Mouse (Mus musculus) CH12.LX (cell line): Measurements from ENCODE around the gene Nkd1. TPM values are rescaled to one million over a fixed set of nuclear protein-coding genes. Genes with fewer than 3 reads are reported as not detected.
A peak's percentile ranks its signal among the peaks of the same experiment; 100 is the strongest.

ENCODE experiments used
- DNase-seq: peaks from one replicate; pipeline ENCODE4 v3.0.0-alpha.2; 2013; ENCODE audit errors: extremely low read depth
- H3K27ac ChIP-seq: 2 replicates; pipeline ENCODE4 v1.5.1; 2012; ENCODE audit warnings: low read depth, mild to moderate bottlenecking, control low read depth, moderate library complexity; ENCODE audit not compliant: insufficient read depth
- H3K27me3 ChIP-seq: replicated peaks from 2 replicates; pipeline ENCODE3; 2012; ENCODE audit warnings: inconsistent platforms
- H3K36me3 ChIP-seq, 2 experiments: replicated peaks in 1 of 2; 2 replicates each; pipeline versions ENCODE3 to v1.6.1; 2012; ENCODE audit warnings: inconsistent platforms in 1 of 2, low read length in 1 of 2, mild to moderate bottlenecking in 1 of 2, mixed read lengths in 1 of 2, moderate library complexity in 1 of 2; ENCODE audit not compliant: control insufficient read depth in 1 of 2, insufficient read depth in 1 of 2
- H3K4me1 ChIP-seq, 2 experiments: 2 replicates each; pipeline ENCODE4 v1.6.1; 2012; ENCODE audit warnings: inconsistent platforms in 1 of 2, moderate library complexity in 1 of 2; ENCODE audit not compliant: insufficient read depth in 2 of 2, control insufficient read depth in 1 of 2
- H3K4me2 ChIP-seq: 2 replicates; pipeline ENCODE4 v1.6.1; 2012; ENCODE audit warnings: low read depth, mild to moderate bottlenecking, control low read depth; ENCODE audit not compliant: poor library complexity, insufficient read depth, severe bottlenecking
- H3K4me3 ChIP-seq, 3 experiments: fragments of 150-350 bp in 1 of 3; sonication (generic) in 1 of 3; replicated peaks in 1 of 3; 2 replicates each; pipeline versions ENCODE3 to v1.5.1; 2011 to 2012; ENCODE audit warnings: low read depth in 2 of 3, low read length in 2 of 3, mild to moderate bottlenecking in 2 of 3, moderate library complexity in 2 of 3, control low read depth in 1 of 3, improper control_type of control experiment in 1 of 3, inconsistent platforms in 1 of 3, mixed read lengths in 1 of 3; ENCODE audit not compliant: poor library complexity in 1 of 3
- H3K79me2 ChIP-seq: replicated peaks from 2 replicates; pipeline ENCODE4 v1.6.1; 2012; ENCODE audit warnings: mild to moderate bottlenecking, moderate library complexity; ENCODE audit not compliant: control insufficient read depth, poor library complexity, insufficient read depth, severe bottlenecking; ENCODE audit errors: extremely low read depth
- H3K9ac ChIP-seq: 2 replicates; pipeline ENCODE4 v1.6.1; 2012; ENCODE audit warnings: low read depth, mild to moderate bottlenecking, control low read depth, moderate library complexity; ENCODE audit not compliant: insufficient read depth
- H3K9me3 ChIP-seq: replicated peaks from 2 replicates; pipeline ENCODE3; 2012; ENCODE audit warnings: low read length, inconsistent platforms, mixed read lengths
- CHD2 ChIP-seq: IDR thresholded peaks from 2 replicates; pipeline ENCODE4 v1.6.1; 2011; ENCODE audit warnings: low read length, improper control_type of control experiment
- CTCF ChIP-seq, 2 experiments: IDR thresholded peaks in 1 of 2; conservative IDR thresholded peaks in 1 of 2; 2 replicates each; pipeline ENCODE4 v1.5.1; 2011 to 2012; ENCODE audit warnings: low read depth in 2 of 2, low read length in 2 of 2, improper control_type of control experiment in 1 of 2, inconsistent platforms in 1 of 2, mild to moderate bottlenecking in 1 of 2, moderate library complexity in 1 of 2
- ELF1 ChIP-seq: IDR thresholded peaks from 2 replicates; pipeline ENCODE4 v1.6.1; 2014; ENCODE audit warnings: low read depth, mild to moderate bottlenecking, inconsistent platforms, low read length, improper control_type of control experiment
- ETS1 ChIP-seq: conservative IDR thresholded peaks from 2 replicates; pipeline ENCODE4 v1.6.1; 2012; ENCODE audit warnings: low read depth, mild to moderate bottlenecking, inconsistent platforms, low read length, improper control_type of control experiment, moderate library complexity
- GABPA ChIP-seq: IDR thresholded peaks from 2 replicates; pipeline ENCODE4 v1.6.1; 2012; ENCODE audit warnings: low read depth, low read length, improper control_type of control experiment, inconsistent platforms; ENCODE audit not compliant: insufficient replicate concordance
- IRF4 ChIP-seq: IDR thresholded peaks from 2 replicates; pipeline ENCODE4 v1.6.1; 2014; ENCODE audit warnings: low read depth, mild to moderate bottlenecking, inconsistent platforms, low read length, improper control_type of control experiment
- JUN ChIP-seq: IDR thresholded peaks from 2 replicates; pipeline ENCODE4 v1.6.1; 2011; ENCODE audit warnings: low read depth, mild to moderate bottlenecking, low read length, improper control_type of control experiment, moderate library complexity; ENCODE audit not compliant: insufficient read depth
- JUND ChIP-seq: conservative IDR thresholded peaks from 2 replicates; pipeline ENCODE4 v1.6.1; 2011; ENCODE audit warnings: low read depth, low read length, improper control_type of control experiment
- KAT2A ChIP-seq: IDR thresholded peaks from 2 replicates; pipeline ENCODE4 v1.6.1; 2012; ENCODE audit warnings: low read length, improper control_type of control experiment, inconsistent platforms; ENCODE audit not compliant: insufficient replicate concordance
- MAFK ChIP-seq: IDR thresholded peaks from 2 replicates; pipeline ENCODE4 v1.6.1; 2011; ENCODE audit warnings: low read length, improper control_type of control experiment; ENCODE audit not compliant: insufficient replicate concordance
- MAZ ChIP-seq: IDR thresholded peaks from 2 replicates; pipeline ENCODE4 v1.6.1; 2012; ENCODE audit warnings: low read depth, mild to moderate bottlenecking, inconsistent platforms, low read length, improper control_type of control experiment, moderate library complexity
- MEF2A ChIP-seq: IDR thresholded peaks from 2 replicates; pipeline ENCODE4 v1.6.1; 2014; ENCODE audit warnings: low read depth, mild to moderate bottlenecking, inconsistent platforms, low read length, improper control_type of control experiment, borderline replicate concordance
- MXI1 ChIP-seq: IDR thresholded peaks from 2 replicates; pipeline ENCODE4 v1.6.1; 2011; ENCODE audit warnings: mild to moderate bottlenecking, low read depth, low read length, improper control_type of control experiment
- MYC ChIP-seq: IDR thresholded peaks from 2 replicates; pipeline ENCODE4 v1.6.1; 2011; ENCODE audit warnings: low read depth, mild to moderate bottlenecking, improper control_type of control experiment, low read length
- PAX5 ChIP-seq: IDR thresholded peaks from 2 replicates; pipeline ENCODE4 v1.6.1; 2012; ENCODE audit warnings: low read length, inconsistent platforms, mixed read lengths
- POLR2A ChIP-seq: IDR thresholded peaks from 2 replicates; pipeline ENCODE4 v1.6.1; 2011; ENCODE audit warnings: low read depth, mild to moderate bottlenecking, improper control_type of control experiment, low read length
- POLR2AphosphoS2 ChIP-seq: IDR thresholded peaks from 2 replicates; pipeline ENCODE4 v1.6.1; 2011; ENCODE audit warnings: low read depth, low read length, improper control_type of control experiment
- TBP ChIP-seq: conservative IDR thresholded peaks from 2 replicates; pipeline ENCODE4 v1.6.1; 2011; ENCODE audit warnings: low read depth, low read length, improper control_type of control experiment
- USF1 ChIP-seq: IDR thresholded peaks from 2 replicates; pipeline ENCODE4 v1.6.1; 2014; ENCODE audit warnings: low read depth, mild to moderate bottlenecking, inconsistent platforms, low read length, improper control_type of control experiment
- USF2 ChIP-seq: conservative IDR thresholded peaks from 2 replicates; pipeline ENCODE4 v1.6.1; 2011; ENCODE audit warnings: low read depth, low read length, improper control_type of control experiment
- ZC3H11A ChIP-seq: IDR thresholded peaks from 2 replicates; pipeline ENCODE4 v1.6.1; 2012; ENCODE audit warnings: low read depth, mild to moderate bottlenecking, inconsistent platforms, low read length, improper control_type of control experiment
- ZMIZ1 ChIP-seq: IDR thresholded peaks from 2 replicates; pipeline ENCODE4 v1.6.1; 2012; ENCODE audit warnings: low read depth, mild to moderate bottlenecking, inconsistent platforms, low read length, improper control_type of control experiment
- ZNF384 ChIP-seq: IDR thresholded peaks from 2 replicates; pipeline ENCODE4 v1.6.1; 2012; ENCODE audit warnings: low read depth, low read length, improper control_type of control experiment, inconsistent platforms
- dilution Hi-C: fragments of 300-500 bp; cut with MboI; formaldehyde crosslinking; loops from 2 replicates; pipeline ENCODE4 v1.14.3; 2020; ENCODE audit warnings: low sequenced_read_pairs; ENCODE audit not compliant: extremely low pct_unique_long_range_greater_than_20kb, extremely low pct_ligation_motif_present
- in situ Hi-C: fragments of 300-500 bp; cut with MboI; formaldehyde crosslinking; loops from 3 replicates; pipeline ENCODE4 v1.14.3; 2019; ENCODE audit warnings: low sequenced_read_pairs, low pct_ligation_motif_present, low pct_unique_long_range_greater_than_20kb, mixed read lengths
- polyA plus RNA-seq: library from polyadenylated mRNA; unstranded; fragments of >175 nt; gene quantifications from 2 replicates; pipeline ENCODE4 v1.2.1, GENCODE M21; 2012; ENCODE audit warnings: low read depth; ENCODE audit not compliant: insufficient read length
- total RNA-seq, 2 experiments: library from RNA; depleted of rRNA; stranded (reverse); fragments of 300-350 nt in 1 of 2; fragments of >200 nt in 1 of 2; gene quantifications; 2 replicates each; pipeline ENCODE4 v1.2.3; 2012 to 2014

The Nkd1 gene
- total RNA-seq (2012; rRNA removed) (0.13 and 0.30 TPM in 2 replicates), total RNA-seq (2014; rRNA removed) (0.24 and 0.28 TPM in 2 replicates), polyA plus RNA-seq (0.56 and 0.67 TPM in 2 replicates)

DNA sequence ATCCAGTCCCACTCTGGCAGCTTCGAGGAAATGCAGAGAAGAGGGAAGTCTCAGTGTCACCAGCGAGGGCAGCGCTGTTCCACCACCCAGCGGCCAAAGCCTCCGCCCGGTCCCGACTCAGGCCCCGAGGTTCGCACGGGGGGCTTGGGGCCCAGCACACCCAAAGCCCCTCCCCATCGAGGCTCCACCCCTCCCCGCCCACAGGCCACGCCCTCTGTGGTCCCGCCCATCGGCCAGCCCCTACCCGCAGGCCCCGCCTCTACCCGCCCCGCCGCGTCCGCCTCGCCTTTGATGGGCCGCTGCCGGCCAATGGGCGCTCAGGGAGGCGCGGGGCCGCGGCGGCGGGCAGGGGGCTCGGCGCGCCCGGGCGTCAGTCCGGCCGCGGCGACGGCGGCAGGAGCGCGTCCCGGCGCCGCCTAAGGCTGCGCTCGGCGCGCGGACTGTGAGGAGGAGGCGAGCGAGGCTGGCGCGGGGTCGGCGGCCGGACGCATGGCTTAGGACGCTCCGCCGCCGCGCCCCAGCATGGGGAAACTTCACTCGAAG is at the start of gene Nkd1:
Gene Nkd1, plus strand, starts transcription at position 370 of the 543 bp plus-strand sequence.
- H3K27me3 ChIP-seq = peaks cover 83% of the 10 kb centered on the region
- H3K4me3 ChIP-seq = peak within 1 kb of the TSS in 2 of 3 experiments; percentile 44 to 61
- dilution Hi-C loops = no loop called here
- H3K79me2 ChIP-seq = no peaks in the 10 kb centered on the region
- DNase-seq = peak; percentile 26
- H3K9me3 ChIP-seq = no peaks in the 10 kb centered on the region
- H3K36me3 ChIP-seq = no peaks in the 10 kb centered on the region
- H3K9ac ChIP-seq = peak within 1 kb of the TSS; percentile 24; the same call in 1 of the 2 replicates
- peaks cover 0 to 7% of the 10 kb centered on the region in 2 experiments; a peak in 3 of 4 replicates for H3K4me1 ChIP-seq
- H3K27ac ChIP-seq = no peak within 1 kb of the TSS
- TF ChIP-seq MXI1 (no peak), TBP (no peak), CTCF (conservative IDR thresholded peaks at IDR 0.05 in 1 of 2, IDR thresholded peaks at IDR 0.05 in 1 of 2; ENCODE audit: low read depth in 2 of 2, low read length in 2 of 2) (0 out of 4 replicates have a peak, but pooled peaks of 1 of the 2 experiments have one; percentile 3), ZMIZ1 (no peak), POLR2A (peak; percentile 35; the same call in 1 of the 2 replicates), ELF1 (0 out of 2 replicates have a peak, but pooled peaks have one; percentile 7)
- in situ Hi-C loops = no loop called here
- peak within 1 kb of the TSS; percentile 95 for H3K4me2 ChIP-seq

DNA sequence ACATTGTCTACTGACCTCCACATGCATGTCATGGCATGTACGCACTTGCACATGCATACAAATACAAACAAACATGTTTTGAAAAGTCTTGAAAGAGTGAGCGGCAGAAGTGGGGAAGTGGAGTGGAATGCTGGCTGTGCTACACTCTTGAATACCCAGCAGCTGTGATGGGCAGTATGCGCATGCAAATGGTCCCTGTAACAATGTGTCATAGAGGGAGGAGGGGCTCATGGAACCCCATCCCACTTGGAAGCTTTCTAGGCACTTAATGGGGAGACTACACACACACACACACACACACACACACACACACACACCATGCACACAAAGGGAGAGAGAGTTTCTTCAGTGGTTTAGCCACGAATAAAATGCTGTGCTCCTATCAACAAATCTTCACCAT is 39.9 kb upstream of the Nkd1 start:
- no peak for DNase-seq
- TF ChIP-seq MEF2A (no peak), POLR2AphosphoS2 (no peak), TBP (no peak), JUND (no peak), USF1 (no peak), PAX5 (no peak), KAT2A (no peak), MAFK (no peak), POLR2A (no peak), JUN (no peak), ZC3H11A (no peak), ETS1 (no peak), MAZ (no peak), USF2 (no peak), MYC (no peak), CHD2 (no peak), IRF4 (no peak), GABPA (no peak), ZNF384 (no peak)
- H3K9me3 ChIP-seq = no peaks in the 10 kb centered on the region
- H3K79me2 ChIP-seq = no peaks in the 10 kb centered on the region
- dilution Hi-C loops (no loop called here), in situ Hi-C loops (no loop called here)
- H3K36me3 ChIP-seq = no peaks in the 10 kb centered on the region
- no peak overlapping the region for H3K4me2 ChIP-seq
- H3K4me3 ChIP-seq = no peak overlapping the region
- no peak overlapping the region for H3K9ac ChIP-seq
- H3K27ac ChIP-seq = no peak overlapping the region
- no peaks in the 10 kb centered on the region for H3K4me1 ChIP-seq
- peaks cover 40% of the 10 kb centered on the region for H3K27me3 ChIP-seq
